ENCODE assay signal across 9 mouse cellular contexts in genomic region chr10:105774382-105774781, GRCm38 (mm10).
DNase-seq lines count a peak whose midpoint lies in the region; ATAC-seq and TF ChIP-seq lines count a peak whose summit lies in the region.
"Had no signal": no experiment of that assay in that cellular context is flagged by ENCODE, and none has a peak within 500 bp of the region (broad histone marks: within the 10 kb centered on the region; RNA-seq: fewer than 3 reads in every experiment).

No protein-coding gene starts in this region.

- TF ChIP-seq POLR2A in brain, embryonic 14.5 days (IDR thresholded peaks at IDR 0.05; ENCODE audit: borderline replicate concordance, extremely low read depth, insufficient read depth, insufficient read length, poor library complexity, severe bottlenecking) = no peak

- peak; percentile 39 for DNase-seq in ES-E14 (ENCODE audit: low read depth, low spot score)
- peak; percentile 89 for DNase-seq in brain, embryonic 14.5 days (ENCODE audit: low read depth)
- peak; percentile 77 for DNase-seq in forebrain, embryonic 11.5 days (ENCODE audit: low spot score)
- DNase-seq in layer of hippocampus, adult 18-20 months (ENCODE audit: low spot score in 2 of 2) = peak; percentile 63 to 87
- peak; percentile 35 to 56 for DNase-seq in lung, adult 18-20 months
- DNase-seq in ovary, adult 18-20 months (ENCODE audit: low spot score) = peak; percentile 28
- peak; percentile 61 for DNase-seq in thymus, postnatal 4 days

- H3K4me1 ChIP-seq in ES-E14 (ENCODE audit: control insufficient read depth in 2 of 2, insufficient read depth in 2 of 2, low read length in 2 of 2, poor library complexity in 1 of 2) = no peaks in the 10 kb centered on the region
- H3K4me1 ChIP-seq in forebrain, embryonic 11.5 days (replicated peaks; ENCODE audit: control insufficient read depth, insufficient read depth, low read length) = no peaks in the 10 kb centered on the region
- H3K4me1 ChIP-seq: heart, embryonic 15.5 days had no signal

- no peaks in the 10 kb centered on the region for H3K9me3 ChIP-seq in ES-E14 (ENCODE audit: control insufficient read depth, insufficient read depth, low read depth, low read length)
- H3K9me3 ChIP-seq in forebrain, embryonic 11.5 days (ENCODE audit: control insufficient read depth, low read length) = no peaks in the 10 kb centered on the region
- H3K9me3 ChIP-seq: heart, embryonic 15.5 days had no signal

- H3K27me3 ChIP-seq in forebrain, embryonic 11.5 days (ENCODE audit: control insufficient read depth, insufficient read depth, low read length) = no peaks in the 10 kb centered on the region
- H3K27me3 ChIP-seq: heart, embryonic 15.5 days had no signal

- TF ChIP-seq CTCF in brain, embryonic 14.5 days (IDR thresholded peaks at IDR 0.05; ENCODE audit: borderline replicate concordance, extremely low read depth, insufficient read depth, insufficient read length) = peak; percentile 83

- no peaks in the 10 kb centered on the region for H3K36me3 ChIP-seq in ES-E14 (ENCODE audit: control insufficient read depth, insufficient read depth, low read length, poor library complexity, severe bottlenecking)
- no peaks in the 10 kb centered on the region for H3K36me3 ChIP-seq in forebrain, embryonic 11.5 days (ENCODE audit: control insufficient read depth, insufficient read depth, low read length)
- H3K36me3 ChIP-seq: heart, embryonic 15.5 days had no signal

- H3K4me3 ChIP-seq in ES-E14 (ENCODE audit: insufficient read depth in 1 of 2, low read depth in 1 of 2, low read length in 2 of 2, poor library complexity in 1 of 2, severe bottlenecking in 1 of 2) = no peak overlapping the region
- H3K4me3 ChIP-seq in forebrain, embryonic 11.5 days (ENCODE audit: low read depth, low read length) = no peak overlapping the region
- H3K4me3 ChIP-seq: heart, embryonic 15.5 days had no signal

- ATAC-seq in forebrain, embryonic 11.5 days (replicated peaks; ENCODE audit: low FRiP score) = peak; percentile 78
- ATAC-seq in hematopoietic stem cell, adult 5-6 weeks (replicated peaks in 1 of 2; ENCODE audit: insufficient read depth in 1 of 2, low FRiP score in 2 of 2, low TSS enrichment in 1 of 2, low read depth in 1 of 2, poor library complexity in 2 of 2, severe bottlenecking in 2 of 2) = peak; percentile 96

- H3K4me2 ChIP-seq in forebrain, embryonic 11.5 days (ENCODE audit: low read depth, low read length, severe bottlenecking) = no peak overlapping the region
- H3K4me2 ChIP-seq: heart, embryonic 15.5 days had no signal

- 17% methylated on average over 6 of the region's 6 CpGs for WGBS in forebrain, embryonic 11.5 days

- in situ Hi-C loops in ES-E14 (cut with MboI; ENCODE audit: low sequenced_read_pairs in 2 of 2, unreplicated experiment in 2 of 2) = no loop called here

- H3K9ac ChIP-seq in ES-E14 (ENCODE audit: insufficient read depth, low read depth, low read length, poor library complexity, severe bottlenecking) = no peak overlapping the region
- H3K9ac ChIP-seq in forebrain, embryonic 11.5 days (ENCODE audit: low read length) = no peak overlapping the region
- H3K9ac ChIP-seq: heart, embryonic 15.5 days had no signal

- H3K27ac ChIP-seq in ES-E14 (ENCODE audit: insufficient read depth, low read depth, low read length, poor library complexity, severe bottlenecking) = no peak overlapping the region
- no peak overlapping the region for H3K27ac ChIP-seq in forebrain, embryonic 11.5 days (ENCODE audit: low read depth, low read length)
- H3K27ac ChIP-seq: heart, embryonic 15.5 days had no signal

TF ChIP-seq in ES-E14, 5 proteins besides CTCF, POLR2A, EP300 and RAD21:
- peak; percentile 73; the same call in 1 of the 2 replicates for TF ChIP-seq ZC3H11A (IDR thresholded peaks at IDR 0.05; ENCODE audit: borderline replicate concordance, low read depth, low read length)
- no peak for TF ChIP-seq ZNF384 (IDR thresholded peaks at IDR 0.05; ENCODE audit: low read depth, low read length)

Comparison
In these comparisons a context has a peak if more than half of its experiments do, and no peak if none do; other contexts are left out.
1. DNase-seq: peak in every context shown above with its lines; median percentile 89 in brain, embryonic 14.5 days; 77 in forebrain, embryonic 11.5 days; 75 in layer of hippocampus, adult 18-20 months; 61 in thymus, postnatal 4 days; 46 in lung, adult 18-20 months; 39 in ES-E14; 28 in ovary, adult 18-20 months.